Mouse (Mus musculus) liver, embryonic 14.5 days (tissue): ENCODE measurements around the gene Ajap1.

Experiments
- CTCF ChIP-seq: IDR thresholded peaks from 2 replicates; pipeline ENCODE4 v1.5.1; 2016; ENCODE audit warnings: antibody characterized with exemption, low read depth, control low read depth
- EP300 ChIP-seq: IDR thresholded peaks from 2 replicates; pipeline ENCODE4 v1.6.1; 2016; ENCODE audit warnings: antibody characterized with exemption, low read depth

GRCm38 (mm10) chr4:153356236-153356635 is 126.4 kb downstream of the Ajap1 start:
- TF ChIP-seq CTCF (no peak), EP300 (no peak)
